Mouse (Mus musculus): ENCODE data around the gene Clec3b.

DNA sequence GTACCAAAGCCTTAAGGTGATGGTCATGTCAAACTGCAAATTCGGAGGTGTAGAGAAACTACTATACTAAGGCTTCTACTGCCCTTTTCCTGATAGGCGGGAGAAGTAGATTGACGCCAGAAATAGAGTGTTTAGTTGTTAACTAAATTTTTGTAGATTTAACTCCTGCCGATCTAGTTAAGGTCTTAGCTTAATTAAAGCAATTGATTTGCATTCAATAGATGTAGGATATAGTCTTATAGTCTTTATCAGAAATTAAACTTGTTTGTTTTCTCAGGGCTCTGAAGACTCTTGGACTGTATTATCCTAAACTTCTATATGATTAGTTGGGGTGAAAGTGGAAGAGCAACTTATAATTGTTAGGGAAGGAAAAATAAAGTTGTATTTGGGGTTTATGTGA, 43.6 kb upstream of the Clec3b start:
- TF ChIP-seq GATA1 (IDR thresholded peaks at IDR 0.05; ENCODE audit: low read length) (no peak), TAL1 (IDR thresholded peaks at IDR 0.05; ENCODE audit: low read length) (no peak)
